Mouse (Mus musculus) gastrocnemius, adult 8-10 months (tissue): ENCODE data around the gene Cnfn. TPM values are rescaled to one million over a fixed set of nuclear protein-coding genes. Genes with fewer than 3 reads are reported as not detected.
A peak's percentile ranks its signal among the peaks of the same experiment; 100 is the strongest.

Source experiments
- DNase-seq, 2 experiments: peaks; one replicate each; pipeline ENCODE4 v3.0.0; 2022; ENCODE audit warnings: low spot score in 2 of 2
- total RNA-seq, 4 experiments: library from RNA; stranded (reverse); gene quantifications; 2 replicates each; pipeline ENCODE4 v1.2.4; 2022

The Cnfn gene
- total RNA-seq, 4 experiments from 2014 or later: not detected

- peak; percentile 64 to 82 for DNase-seq
Measured at GRCm38 (mm10) chr7:25390054-25390770, 20.7 kb upstream of the Cnfn start.

GRCm38 (mm10) chr7:25388916-25389315, 19.4 kb upstream of the Cnfn start:
- DNase-seq: no peak

GRCm38 (mm10) chr7:25387811-25388440, 18.4 kb upstream of the Cnfn start:
- DNase-seq: no peak

- peak; percentile 60 to 80 for DNase-seq
Measured at GRCm38 (mm10) chr7:25385850-25386555, 16.5 kb upstream of the Cnfn start.

- DNase-seq: no peak
Measured at GRCm38 (mm10) chr7:25385259-25385658, 15.7 kb upstream of the Cnfn start.

GRCm38 (mm10) chr7:25384818-25385217, 15.3 kb upstream of the Cnfn start:
- DNase-seq: no peak

- no peak for DNase-seq
Measured at GRCm38 (mm10) chr7:25384318-25384717, 14.8 kb upstream of the Cnfn start.

GRCm38 (mm10) chr7:25383891-25384290, 14.4 kb upstream of the Cnfn start:
- DNase-seq: no peak

- no peak for DNase-seq
Measured at GRCm38 (mm10) chr7:25383385-25383784, 13.9 kb upstream of the Cnfn start.

- DNase-seq: no peak
Measured at GRCm38 (mm10) chr7:25382541-25382940, 13.0 kb upstream of the Cnfn start.

- DNase-seq: no peak
Measured at GRCm38 (mm10) chr7:25381284-25381680, 11.8 kb upstream of the Cnfn start.

GRCm38 (mm10) chr7:25380392-25381283, 11.1 kb upstream of the Cnfn start:
- DNase-seq: no peak

GRCm38 (mm10) chr7:25379551-25380351, 10.2 kb upstream of the Cnfn start:
- DNase-seq: no peak

GRCm38 (mm10) chr7:25378181-25379100, 8.9 kb upstream of the Cnfn start:
- DNase-seq: no peak

GRCm38 (mm10) chr7:25377100-25377700, 7.7 kb upstream of the Cnfn start:
- DNase-seq: no peak

GRCm38 (mm10) chr7:25376556-25376955, 7.0 kb upstream of the Cnfn start:
- DNase-seq: peak; percentile 81 to 83

- no peak for DNase-seq
Measured at GRCm38 (mm10) chr7:25372441-25372840, 2.9 kb upstream of the Cnfn start.

- no peak for DNase-seq
Measured at GRCm38 (mm10) chr7:25368333-25368732, 1.2 kb downstream of the Cnfn start.
